Mouse (Mus musculus) heart, embryonic 10.5 days (tissue): ENCODE results near the gene Sv2a. TPM values are rescaled to one million over a fixed set of nuclear protein-coding genes. Genes with fewer than 3 reads are reported as not detected.
"Not testable (repeated sequence)": the region's sequence is repeated elsewhere in the genome, so short reads cannot be mapped to it uniquely, and the experiment has no call there.

Experiments used
- DNase-seq: peaks from one replicate; pipeline ENCODE4 v3.0.0-alpha.2; 2017; ENCODE audit warnings: low spot score
- H3K27ac ChIP-seq: fragments of 300-500 bp; sonication (generic); 2 replicates; pipeline ENCODE4 v1.5.1; 2016; ENCODE audit warnings: mild to moderate bottlenecking
- H3K27me3 ChIP-seq: fragments of 300-500 bp; sonication (generic); 2 replicates; pipeline ENCODE4 v1.6.1; 2016; ENCODE audit warnings: mild to moderate bottlenecking; ENCODE audit not compliant: poor library complexity, insufficient read depth, severe bottlenecking
- H3K36me3 ChIP-seq: fragments of 300-500 bp; sonication (generic); 2 replicates; pipeline ENCODE4 v1.6.1; 2016; ENCODE audit warnings: mild to moderate bottlenecking, moderate library complexity
- H3K4me1 ChIP-seq: fragments of 300-500 bp; sonication (generic); 2 replicates; pipeline ENCODE4 v1.6.1; 2016; ENCODE audit warnings: mild to moderate bottlenecking
- H3K4me3 ChIP-seq: fragments of 300-500 bp; sonication (generic); 2 replicates; pipeline ENCODE4 v1.5.1; 2016; ENCODE audit warnings: mild to moderate bottlenecking, moderate library complexity
- H3K9me3 ChIP-seq: fragments of 300-500 bp; sonication (generic); 2 replicates; pipeline ENCODE4 v1.6.1; 2016; ENCODE audit warnings: mild to moderate bottlenecking, moderate library complexity
- WGBS: fragments of 180-500 bp; shearing (Covaris S2); methylation state at CpG from one replicate; pipeline ENCODE4 v1.1.7; 2016; 5-methylcytosine and 5-hydroxymethylcytosine counted together
- polyA plus RNA-seq: library from polyadenylated mRNA; unstranded; fragments of >200 nt; fragmentation: Nextera tagmentation; extraction: Ambion mirVana; gene quantifications from 2 replicates; pipeline ENCODE4 v1.2.1, GENCODE M21; 2016

The Sv2a gene
- polyA plus RNA-seq, 1 experiment from 2014 or later = 17.8 TPM

GRCm38 (mm10) chr3:96163040-96163439 is 17.9 kb upstream of the Sv2a start:
- Histone ChIP-seq H3K9me3 (no peaks in the 10 kb centered on the region), H3K27me3 (no peaks in the 10 kb centered on the region), H3K4me1 (peaks cover 30% of the 10 kb centered on the region), H3K36me3 (no peaks in the 10 kb centered on the region), H3K27ac (no peak overlapping the region), H3K4me3 (no peak overlapping the region)
- 81% methylated on average over 6 of the region's 6 CpGs for WGBS
- DNase-seq = no peak

- H3K36me3 ChIP-seq = peaks cover 5% of the 10 kb centered on the region; the same call in 1 of the 2 replicates
- WGBS = 65% methylated on average over 12 of the region's 12 CpGs
- H3K27me3 ChIP-seq = no peaks in the 10 kb centered on the region
- no peak overlapping the region for H3K4me3 ChIP-seq
- DNase-seq = no peak
- no peaks in the 10 kb centered on the region for H3K9me3 ChIP-seq
- H3K27ac ChIP-seq = peak overlapping the region; percentile 36
- peaks cover 26% of the 10 kb centered on the region for H3K4me1 ChIP-seq
These were observed 12.3 kb upstream of the Sv2a start for GRCm38 (mm10) chr3:96168466-96169158.

GRCm38 (mm10) chr3:96170276-96170675 is 10.7 kb upstream of the Sv2a start:
- no peak overlapping the region for H3K4me3 ChIP-seq
- no peaks in the 10 kb centered on the region for H3K27me3 ChIP-seq
- 88% methylated on average over 4 of the region's 4 CpGs for WGBS
- H3K27ac ChIP-seq = peak overlapping the region; percentile 96; the same call in 1 of the 2 replicates
- no peak for DNase-seq
- peaks cover 35% of the 10 kb centered on the region for H3K4me1 ChIP-seq
- H3K9me3 ChIP-seq = no peaks in the 10 kb centered on the region
- H3K36me3 ChIP-seq = peaks cover 20% of the 10 kb centered on the region

GRCm38 (mm10) chr3:96170976-96171545 is 9.9 kb upstream of the Sv2a start:
- peaks cover 27% of the 10 kb centered on the region for H3K36me3 ChIP-seq

GRCm38 (mm10) chr3:96171583-96172196 is 9.3 kb upstream of the Sv2a start:
- no peak for DNase-seq
- Histone ChIP-seq H3K27ac (peak overlapping the region; percentile 96), H3K9me3 (no peaks in the 10 kb centered on the region), H3K4me3 (peak overlapping the region; percentile 88), H3K36me3 (peaks cover 33% of the 10 kb centered on the region), H3K27me3 (no peaks in the 10 kb centered on the region), H3K4me1 (peaks cover 35% of the 10 kb centered on the region)
- 22% methylated on average over 18 of the region's 18 CpGs for WGBS

More at GRCm38 (mm10) chr3:96170976-96171545, 9.9 kb upstream of the Sv2a start:
- WGBS = 52% methylated on average over 10 of the region's 10 CpGs
- Histone ChIP-seq H3K9me3 (no peaks in the 10 kb centered on the region), H3K4me1 (peaks cover 35% of the 10 kb centered on the region), H3K4me3 (peak overlapping the region; percentile 88), H3K27ac (peak overlapping the region; percentile 96), H3K27me3 (no peaks in the 10 kb centered on the region)
- DNase-seq = no peak

- H3K4me1 ChIP-seq = peaks cover 35% of the 10 kb centered on the region
- DNase-seq = peak; percentile 97
- H3K27ac ChIP-seq = peak within 1 kb of the TSS; percentile 96
- H3K4me3 ChIP-seq = peak within 1 kb of the TSS; percentile 88
- H3K36me3 ChIP-seq = peaks cover 39% of the 10 kb centered on the region
- no peaks in the 10 kb centered on the region for H3K9me3 ChIP-seq
- no peaks in the 10 kb centered on the region for H3K27me3 ChIP-seq
- WGBS = under 1% methylated on average over 58 of the region's 58 CpGs
These were observed 8.5 kb upstream of the Sv2a start, which contains the start of gene Sf3b4 for GRCm38 (mm10) chr3:96172197-96173178. Gene Sf3b4, plus strand, starts transcription at chr3:96172332.

GRCm38 (mm10) chr3:96173185-96173584 is 7.8 kb upstream of the Sv2a start:
- no peaks in the 10 kb centered on the region for H3K27me3 ChIP-seq
- WGBS = 37% methylated on average over 7 of the region's 7 CpGs
- DNase-seq = no peak
- H3K4me3 ChIP-seq = peak overlapping the region; percentile 88
- H3K27ac ChIP-seq = peak overlapping the region; percentile 96
- H3K36me3 ChIP-seq = peaks cover 46% of the 10 kb centered on the region
- no peaks in the 10 kb centered on the region for H3K9me3 ChIP-seq
- peaks cover 33% of the 10 kb centered on the region for H3K4me1 ChIP-seq

GRCm38 (mm10) chr3:96174042-96174441 is 6.9 kb upstream of the Sv2a start:
- not testable (repeated sequence) for DNase-seq, H3K27me3 ChIP-seq, H3K27ac ChIP-seq, H3K9me3 ChIP-seq
- Histone ChIP-seq H3K36me3 (peaks cover 53% of the 10 kb centered on the region), H3K4me3 (peak overlapping the region; percentile 36; the same call in 1 of the 2 replicates), H3K4me1 (peaks cover 25% of the 10 kb centered on the region)
- WGBS = 86% methylated on average over 4 of the region's 4 CpGs

- Histone ChIP-seq H3K9me3 (no peaks in the 10 kb centered on the region), H3K4me3 (no peak overlapping the region), H3K27me3 (no peaks in the 10 kb centered on the region), H3K4me1 (peaks cover 25% of the 10 kb centered on the region), H3K27ac (no peak overlapping the region), H3K36me3 (peaks cover 50% of the 10 kb centered on the region)
- 96% methylated on average over 6 of the region's 6 CpGs for WGBS
- no peak for DNase-seq
These were observed 5.7 kb upstream of the Sv2a start for GRCm38 (mm10) chr3:96175251-96175650.

GRCm38 (mm10) chr3:96178427-96178826 is 2.5 kb upstream of the Sv2a start:
- 92% methylated on average over 4 of the region's 4 CpGs for WGBS
- H3K9me3 ChIP-seq = no peaks in the 10 kb centered on the region
- no peaks in the 10 kb centered on the region for H3K27me3 ChIP-seq
- H3K27ac ChIP-seq = no peak overlapping the region
- H3K36me3 ChIP-seq = peaks cover 48% of the 10 kb centered on the region
- H3K4me3 ChIP-seq = no peak overlapping the region
- DNase-seq = no peak
- peaks cover 43% of the 10 kb centered on the region for H3K4me1 ChIP-seq

- no peak for DNase-seq
- no peak overlapping the region for H3K27ac ChIP-seq
- no peak overlapping the region for H3K4me3 ChIP-seq
- 80% methylated on average over 2 of the region's 2 CpGs for WGBS
- peaks cover 46% of the 10 kb centered on the region for H3K36me3 ChIP-seq
- H3K9me3 ChIP-seq = no peaks in the 10 kb centered on the region
- no peaks in the 10 kb centered on the region for H3K27me3 ChIP-seq
- H3K4me1 ChIP-seq = peaks cover 46% of the 10 kb centered on the region
These were observed 2.0 kb upstream of the Sv2a start for GRCm38 (mm10) chr3:96178902-96179301.

- Histone ChIP-seq H3K9me3 (no peaks in the 10 kb centered on the region), H3K4me3 (no peak overlapping the region), H3K4me1 (peaks cover 42% of the 10 kb centered on the region), H3K27ac (no peak overlapping the region), H3K27me3 (no peaks in the 10 kb centered on the region), H3K36me3 (peaks cover 41% of the 10 kb centered on the region)
- DNase-seq = no peak
- WGBS = 64% methylated on average over 4 of the region's 4 CpGs
These were observed 1.4 kb upstream of the Sv2a start for GRCm38 (mm10) chr3:96179531-96179930.
